In the genomic region with DNA sequence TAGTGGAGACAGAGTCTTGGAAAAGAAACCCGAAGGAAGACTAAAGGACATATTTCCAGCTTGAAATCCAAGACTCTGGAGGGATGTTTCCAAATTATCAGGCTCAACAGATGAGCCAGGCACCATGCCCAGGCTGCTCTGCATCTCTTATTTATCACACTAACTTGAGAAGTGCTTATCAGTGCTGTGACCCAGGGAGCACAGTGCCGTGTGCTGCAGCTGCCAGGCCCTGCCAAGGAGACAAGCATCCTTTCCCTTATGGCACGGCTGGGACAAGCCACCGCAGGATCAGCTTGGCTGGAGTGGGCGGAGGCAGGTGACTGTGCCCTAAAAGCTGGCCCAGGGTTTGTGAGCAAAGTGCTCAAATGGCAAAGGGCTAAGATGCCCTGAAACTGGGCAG, we compare ENCODE assay signal across 22 mouse cellular contexts.
DNase-seq lines count a peak whose midpoint lies in the region; ATAC-seq lines count a peak whose summit lies in the region.
"Had no signal": no experiment of that assay in that cellular context is flagged by ENCODE, and none has a peak within 500 bp of the region (broad histone marks: within the 10 kb centered on the region; RNA-seq: fewer than 3 reads in every experiment).

No protein-coding gene starts in this region.

- H3K36me3 ChIP-seq in heart, embryonic 12.5 days, result peaks cover 27% of the 10 kb centered on the region; the same call in 1 of the 2 replicates
- H3K36me3 ChIP-seq in midbrain, embryonic 12.5 days, result peaks cover 8% of the 10 kb centered on the region; the same call in 1 of the 2 replicates
- peaks cover 14% of the 10 kb centered on the region for H3K36me3 ChIP-seq in midbrain, embryonic 13.5 days
- H3K36me3 ChIP-seq: hindbrain, embryonic 15.5 days; lung, embryonic 15.5 days; stomach, embryonic 15.5 days had no signal

- 53% methylated on average over 5 of the region's 5 CpGs for WGBS in heart, embryonic 12.5 days
- 80% methylated on average over 5 of the region's 5 CpGs for WGBS in midbrain, embryonic 12.5 days
- WGBS in midbrain, embryonic 13.5 days, result 72% methylated on average over 5 of the region's 5 CpGs

- no peak for DNase-seq in heart, postnatal 4 days
- DNase-seq in NIH3T3 (ENCODE audit: low read depth), result peak; percentile 19
- DNase-seq in lung, postnatal 10 days, result no peak
- DNase-seq in adrenal gland, adult 18-20 months (ENCODE audit: low spot score in 2 of 2), result no peak
- DNase-seq: adrenal gland, postnatal 25 days; cerebellum, postnatal 36 days; kidney, adult 18-20 months; kidney, postnatal 14 days; left cerebral cortex, postnatal 4 days; right cerebral cortex, adult 18-20 months; thymus, postnatal 36 days had no signal

- H3K27ac ChIP-seq in heart, embryonic 12.5 days (ENCODE audit: poor library complexity, severe bottlenecking), result no peak overlapping the region
- 0 out of 2 replicates have a peak overlapping the region, but pooled peaks have one; percentile 58 for H3K27ac ChIP-seq in midbrain, embryonic 12.5 days (replicated peaks)
- H3K27ac ChIP-seq in midbrain, embryonic 13.5 days, result no peak overlapping the region
- H3K27ac ChIP-seq: embryonic facial prominence, embryonic 12.5 days; hindbrain, embryonic 15.5 days; lung, embryonic 15.5 days; neural tube, embryonic 12.5 days; stomach, embryonic 15.5 days had no signal

- 0 out of 2 replicates have a peak overlapping the region, but pooled peaks have one; percentile 6 for H3K9ac ChIP-seq in heart, embryonic 12.5 days
- H3K9ac ChIP-seq in midbrain, embryonic 12.5 days (replicated peaks), result no peak overlapping the region
- no peak overlapping the region for H3K9ac ChIP-seq in midbrain, embryonic 13.5 days (replicated peaks)
- H3K9ac ChIP-seq: embryonic facial prominence, embryonic 12.5 days; hindbrain, embryonic 15.5 days; lung, embryonic 15.5 days; neural tube, embryonic 12.5 days; stomach, embryonic 15.5 days had no signal

- H3K9me3 ChIP-seq in heart, embryonic 12.5 days (replicated peaks), result no peaks in the 10 kb centered on the region
- no peaks in the 10 kb centered on the region for H3K9me3 ChIP-seq in midbrain, embryonic 12.5 days
- no peaks in the 10 kb centered on the region for H3K9me3 ChIP-seq in midbrain, embryonic 13.5 days
- H3K9me3 ChIP-seq: embryonic facial prominence, embryonic 12.5 days; hindbrain, embryonic 15.5 days; lung, embryonic 15.5 days; neural tube, embryonic 12.5 days; stomach, embryonic 15.5 days had no signal

- peaks cover 4% of the 10 kb centered on the region; the same call in 1 of the 2 replicates for H3K4me1 ChIP-seq in heart, embryonic 12.5 days (replicated peaks)
- H3K4me1 ChIP-seq in midbrain, embryonic 12.5 days, result peaks cover 22% of the 10 kb centered on the region
- H3K4me1 ChIP-seq in midbrain, embryonic 13.5 days (replicated peaks), result peaks cover 36% of the 10 kb centered on the region
- H3K4me1 ChIP-seq: embryonic facial prominence, embryonic 12.5 days; stomach, embryonic 15.5 days had no signal

- no peak for ATAC-seq in heart, embryonic 12.5 days (ENCODE audit: insufficient number of reproducible peaks, low FRiP score)
- ATAC-seq in midbrain, embryonic 12.5 days (ENCODE audit: low FRiP score, low read depth), result no peak
- ATAC-seq in midbrain, embryonic 13.5 days, result no peak
- 0 out of 2 replicates have a peak, but pooled peaks have one; percentile 41 for ATAC-seq in erythroblast, adult 5-6 weeks (replicated peaks; ENCODE audit: low FRiP score, poor library complexity, severe bottlenecking)
- ATAC-seq: CD4-positive, CD25-positive, alpha-beta regulatory T cell, adult 4 months had no signal

- no peaks in the 10 kb centered on the region for H3K27me3 ChIP-seq in heart, embryonic 12.5 days (replicated peaks)
- no peaks in the 10 kb centered on the region for H3K27me3 ChIP-seq in midbrain, embryonic 12.5 days
- no peaks in the 10 kb centered on the region for H3K27me3 ChIP-seq in midbrain, embryonic 13.5 days
- H3K27me3 ChIP-seq: embryonic facial prominence, embryonic 12.5 days; hindbrain, embryonic 15.5 days; lung, embryonic 15.5 days; neural tube, embryonic 12.5 days; stomach, embryonic 15.5 days had no signal

- no peak overlapping the region for H3K4me2 ChIP-seq in heart, embryonic 12.5 days
- no peak overlapping the region for H3K4me2 ChIP-seq in midbrain, embryonic 12.5 days (replicated peaks)
- H3K4me2 ChIP-seq in midbrain, embryonic 13.5 days (replicated peaks), result no peak overlapping the region
- H3K4me2 ChIP-seq: embryonic facial prominence, embryonic 12.5 days; hindbrain, embryonic 15.5 days; liver, embryonic 11.5 days; lung, embryonic 15.5 days; neural tube, embryonic 12.5 days; stomach, embryonic 15.5 days had no signal

- H3K4me3 ChIP-seq in heart, embryonic 12.5 days, result no peak overlapping the region
- H3K4me3 ChIP-seq in midbrain, embryonic 12.5 days, result no peak overlapping the region
- H3K4me3 ChIP-seq in midbrain, embryonic 13.5 days (replicated peaks), result no peak overlapping the region
- H3K4me3 ChIP-seq: embryonic facial prominence, embryonic 12.5 days; hindbrain, embryonic 15.5 days; lung, embryonic 15.5 days; neural tube, embryonic 12.5 days; stomach, embryonic 15.5 days had no signal
